Mouse (Mus musculus) intestine, embryonic 16.5 days (tissue): ENCODE measurements around the gene Dusp14. TPM values are rescaled to one million over a fixed set of nuclear protein-coding genes. Genes with fewer than 3 reads are reported as not detected.

Experiments
- ATAC-seq: fragments of 200-750 bp; cut with Nextera tagmentation; 2 replicates; pipeline ENCODE4 v1.8.0; 2017; ENCODE audit warnings: moderate TSS enrichment, moderate library complexity
- H3K27ac ChIP-seq: fragments of 300-500 bp; sonication (generic); 2 replicates; pipeline ENCODE4 v1.5.1; 2014; ENCODE audit warnings: mild to moderate bottlenecking, low read length
- H3K27me3 ChIP-seq: fragments of 300-500 bp; sonication (generic); replicated peaks from 2 replicates; pipeline ENCODE4 v1.6.1; 2014; ENCODE audit warnings: low read length, control low read depth, mixed read lengths; ENCODE audit not compliant: control insufficient read depth, insufficient read depth
- H3K36me3 ChIP-seq: fragments of 300-500 bp; sonication (generic); 2 replicates; pipeline ENCODE4 v1.6.1; 2014; ENCODE audit warnings: low read length, control low read depth; ENCODE audit not compliant: control insufficient read depth, insufficient read depth
- H3K4me1 ChIP-seq: fragments of 300-500 bp; sonication (generic); 2 replicates; pipeline ENCODE4 v1.6.1; 2014; ENCODE audit warnings: low read length, control low read depth, mixed read lengths; ENCODE audit not compliant: control insufficient read depth, insufficient read depth
- H3K4me2 ChIP-seq: fragments of 300-500 bp; sonication (generic); 2 replicates; pipeline ENCODE4 v1.6.1; 2014; ENCODE audit warnings: low read depth, low read length, control low read depth
- H3K4me3 ChIP-seq: fragments of 300-500 bp; sonication (generic); 2 replicates; pipeline ENCODE4 v1.5.1; 2014; ENCODE audit warnings: mild to moderate bottlenecking, low read length
- H3K9ac ChIP-seq: fragments of 300-500 bp; sonication (generic); 2 replicates; pipeline ENCODE4 v1.6.1; 2014; ENCODE audit warnings: low read depth, low read length
- H3K9me3 ChIP-seq: fragments of 300-500 bp; sonication (generic); 2 replicates; pipeline ENCODE4 v1.6.1; 2016; ENCODE audit warnings: low read length, control low read depth; ENCODE audit not compliant: control insufficient read depth
- whole genome bisulfite sequencing: fragments of 180-500 bp; shearing (Covaris S2); extraction: QIAGEN DNeasy Blood & Tissue Kit; methylation state at CpG from one replicate; pipeline ENCODE4 v1.1.7; 2014; 5-methylcytosine and 5-hydroxymethylcytosine counted together
- polyA plus RNA-seq: library from polyadenylated mRNA; unstranded; fragments of >200 nt; fragmentation: Nextera tagmentation; extraction: Ambion mirVana; gene quantifications from 2 replicates; pipeline ENCODE4 v1.2.1, GENCODE M21; 2015

Gene Dusp14
- polyA plus RNA-seq, 1 experiment from 2014 or later = 18.3 TPM

DNA sequence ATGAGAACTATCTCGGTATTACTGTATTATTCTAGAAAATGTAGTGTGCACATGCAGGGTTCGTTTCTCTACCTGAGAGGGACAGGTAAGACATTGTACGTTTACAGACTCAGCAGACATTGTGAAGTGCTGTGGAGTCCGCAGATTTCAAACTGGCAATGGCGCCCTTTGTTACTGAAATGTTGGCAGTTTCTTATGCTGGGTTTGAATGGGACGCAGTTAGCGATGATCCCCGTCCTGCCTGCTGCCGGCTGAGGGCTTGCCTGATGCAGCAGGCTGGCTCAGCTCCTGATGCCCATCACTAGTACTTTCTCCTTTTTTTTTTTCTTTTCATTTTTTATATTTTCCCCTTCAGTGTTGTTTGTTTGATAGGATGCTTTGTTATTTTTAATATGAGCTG, 58.6 kb downstream of the Dusp14 start:
- WGBS = 85% methylated on average over 9 of the region's 9 CpGs
- Histone ChIP-seq H3K4me2 (no peak overlapping the region), H3K4me1 (no peaks in the 10 kb centered on the region), H3K9me3 (no peaks in the 10 kb centered on the region), H3K4me3 (no peak overlapping the region), H3K9ac (no peak overlapping the region), H3K27me3 (no peaks in the 10 kb centered on the region), H3K27ac (no peak overlapping the region), H3K36me3 (peaks cover 6% of the 10 kb centered on the region; the same call in 1 of the 2 replicates)
- ATAC-seq = no peak

DNA sequence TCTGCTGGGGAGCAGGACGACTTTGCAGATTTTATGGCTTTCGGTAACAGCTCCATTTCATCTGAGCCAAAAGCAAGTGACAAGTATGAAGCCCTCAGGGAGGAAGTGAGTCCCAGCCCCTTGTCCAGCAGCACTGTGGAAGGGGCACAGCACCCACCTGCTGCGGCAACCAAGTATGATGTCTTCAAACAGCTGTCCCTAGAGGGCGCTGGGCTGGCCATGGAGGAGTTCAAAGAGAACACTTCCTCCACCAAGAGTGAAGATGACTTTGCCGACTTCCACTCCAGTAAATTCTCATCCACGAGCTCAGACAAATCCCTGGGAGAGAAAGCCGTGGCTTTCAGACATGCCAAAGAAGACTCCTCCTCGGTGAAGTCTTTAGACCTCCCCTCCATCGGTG, 60.1 kb downstream of the Dusp14 start:
- Histone ChIP-seq H3K4me2 (no peak overlapping the region), H3K9ac (no peak overlapping the region), H3K27ac (no peak overlapping the region), H3K4me3 (no peak overlapping the region), H3K36me3 (peaks cover 6% of the 10 kb centered on the region; the same call in 1 of the 2 replicates), H3K4me1 (no peaks in the 10 kb centered on the region), H3K9me3 (no peaks in the 10 kb centered on the region), H3K27me3 (no peaks in the 10 kb centered on the region)
- 85% methylated on average over 9 of the region's 9 CpGs for WGBS
- no peak for ATAC-seq

DNA sequence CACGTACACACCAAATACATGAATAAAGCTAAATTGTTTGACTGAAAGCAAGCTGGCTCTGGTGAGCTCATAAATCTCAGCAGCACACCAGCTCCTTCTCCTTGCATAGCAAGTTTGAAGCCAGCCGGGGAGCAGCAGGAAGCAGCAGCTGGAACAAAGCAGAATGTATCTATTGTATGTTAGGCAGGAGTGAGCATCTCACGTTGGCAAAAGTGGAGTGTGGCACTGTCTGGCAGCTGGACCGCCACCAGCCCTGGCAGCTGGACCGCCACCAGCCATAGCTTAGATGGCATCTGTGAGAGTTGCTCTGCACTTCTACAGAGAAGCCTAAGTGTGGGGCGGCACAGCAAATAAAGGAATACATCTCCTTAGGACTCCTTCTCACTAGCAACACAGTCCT, 65.1 kb downstream of the Dusp14 start:
- Histone ChIP-seq H3K9ac (no peak overlapping the region), H3K36me3 (0 out of 2 replicates have a peak, but pooled peaks cover 9% of the 10 kb centered on the region), H3K27me3 (no peaks in the 10 kb centered on the region), H3K27ac (no peak overlapping the region), H3K9me3 (no peaks in the 10 kb centered on the region), H3K4me1 (no peaks in the 10 kb centered on the region), H3K4me2 (no peak overlapping the region), H3K4me3 (no peak overlapping the region)
- no peak for ATAC-seq
- WGBS = 84% methylated on average over 6 of the region's 6 CpGs

DNA sequence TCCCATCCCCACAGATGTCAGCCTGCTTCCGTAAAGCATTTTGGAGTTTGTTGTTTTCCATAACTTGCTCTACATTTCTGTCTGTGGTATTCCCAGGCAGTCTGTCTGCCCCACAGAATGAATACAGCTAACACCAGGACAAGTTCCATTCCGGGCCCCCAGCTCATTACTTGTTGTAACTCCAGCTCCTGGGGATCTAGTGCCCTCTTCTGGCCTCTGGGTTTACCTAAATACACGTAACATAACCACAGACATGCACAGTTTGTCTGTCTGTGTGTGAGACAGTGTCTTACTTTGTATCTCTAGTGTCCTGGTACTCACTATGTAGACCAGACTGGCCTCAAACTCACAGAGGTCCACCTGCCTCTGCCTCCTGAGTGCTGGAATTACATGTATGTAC, 67.8 kb downstream of the Dusp14 start:
- H3K4me1 ChIP-seq = no peaks in the 10 kb centered on the region
- H3K36me3 ChIP-seq = 0 out of 2 replicates have a peak, but pooled peaks cover 7% of the 10 kb centered on the region
- H3K4me2 ChIP-seq = no peak overlapping the region
- WGBS = 89% methylated on average over 3 of the region's 3 CpGs
- ATAC-seq = no peak
- no peaks in the 10 kb centered on the region for H3K27me3 ChIP-seq
- no peaks in the 10 kb centered on the region for H3K9me3 ChIP-seq
- H3K9ac ChIP-seq = no peak overlapping the region
- H3K27ac ChIP-seq = no peak overlapping the region
- no peak overlapping the region for H3K4me3 ChIP-seq

DNA sequence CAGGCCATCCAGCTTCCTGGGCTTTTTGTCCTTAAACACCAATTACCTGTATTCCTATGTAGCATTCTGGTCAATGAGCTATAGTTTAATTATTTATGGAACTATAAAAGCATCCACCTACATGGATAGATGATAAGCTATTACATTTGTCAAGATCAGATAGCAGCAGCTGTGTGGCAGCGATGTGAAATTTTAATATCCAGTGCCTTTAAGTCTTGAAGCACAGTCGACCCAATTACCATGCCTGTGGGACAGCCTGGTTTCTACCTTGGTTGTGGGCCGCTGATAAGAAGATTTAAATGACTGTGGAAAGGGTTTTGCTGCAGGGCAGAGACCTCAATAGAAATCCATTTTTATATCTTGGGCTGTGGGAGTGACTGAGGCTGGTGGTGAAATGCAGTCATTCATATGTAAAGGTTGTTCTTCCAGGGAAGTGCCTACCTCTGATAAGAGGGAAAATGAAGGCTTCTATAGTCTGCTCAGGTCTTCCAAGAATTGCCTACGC, 69.6 kb downstream of the Dusp14 start:
- Histone ChIP-seq H3K36me3 (0 out of 2 replicates have a peak, but pooled peaks cover 7% of the 10 kb centered on the region), H3K9ac (no peak overlapping the region), H3K9me3 (no peaks in the 10 kb centered on the region), H3K27me3 (no peaks in the 10 kb centered on the region), H3K27ac (no peak overlapping the region), H3K4me2 (no peak overlapping the region), H3K4me3 (no peak overlapping the region), H3K4me1 (no peaks in the 10 kb centered on the region)
- no peak for ATAC-seq
- WGBS = 90% methylated on average over 4 of the region's 4 CpGs

DNA sequence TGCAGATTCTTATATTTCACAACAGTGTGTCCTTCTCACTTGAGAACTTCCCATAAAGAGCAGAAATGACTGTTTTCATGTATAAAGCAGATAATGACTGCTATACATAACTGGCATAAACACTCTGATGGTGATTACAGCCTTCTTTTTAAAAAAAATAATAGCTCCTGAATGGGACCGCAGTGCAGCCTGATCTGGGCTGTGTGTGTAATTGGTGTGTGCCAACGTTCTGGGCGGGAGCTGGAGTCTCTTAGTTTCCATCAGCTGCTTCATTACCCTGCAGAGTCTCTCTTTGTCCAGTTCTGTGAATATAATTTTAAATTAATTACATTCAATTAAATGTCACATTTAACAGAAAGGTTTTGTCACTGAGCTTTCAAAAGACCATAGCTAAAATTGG, 70.1 kb downstream of the Dusp14 start:
- ATAC-seq = no peak
- Histone ChIP-seq H3K4me1 (no peaks in the 10 kb centered on the region), H3K27ac (no peak overlapping the region), H3K9me3 (no peaks in the 10 kb centered on the region), H3K36me3 (0 out of 2 replicates have a peak, but pooled peaks cover 7% of the 10 kb centered on the region), H3K4me2 (no peak overlapping the region), H3K9ac (no peak overlapping the region), H3K27me3 (no peaks in the 10 kb centered on the region), H3K4me3 (no peak overlapping the region)
- WGBS = 84% methylated on average over 3 of the region's 3 CpGs

Other genes with a start within 250 kb of the Dusp14 start
- gene Hnf1b, start 219.2 kb downstream of the Dusp14 start, polyA plus RNA-seq = 9.0 and 9.8 TPM in 2 replicates
- gene Ddx52, start 127.2 kb downstream of the Dusp14 start, polyA plus RNA-seq = 23.8 and 24.0 TPM in 2 replicates
- 6.6 and 8.0 TPM in 2 replicates for gene Synrg, start 104.8 kb downstream of the Dusp14 start, polyA plus RNA-seq
- gene Tada2a, start 60.3 kb upstream of the Dusp14 start, polyA plus RNA-seq = 20.9 and 23.2 TPM in 2 replicates
- gene Acaca, start 60.4 kb upstream of the Dusp14 start, polyA plus RNA-seq = 8.3 and 8.5 TPM in 2 replicates
- 0.17 TPM in 1 of 2 replicates, not detected in the other for gene Gm11437, start 98.2 kb upstream of the Dusp14 start, polyA plus RNA-seq